8 mouse cellular contexts compared by ENCODE assay signal in genomic region chr6:38874565-38875257, GRCm38 (mm10). TPM values are rescaled to one million over a fixed set of nuclear protein-coding genes. Genes with fewer than 3 reads are reported as not detected.
A peak's percentile ranks its signal among the peaks of the same experiment; 100 is the strongest.
DNase-seq lines count a peak whose midpoint lies in the region; ATAC-seq and TF ChIP-seq lines count a peak whose summit lies in the region.

No protein-coding gene starts in this region.

- no peak for ATAC-seq in G1E (ENCODE audit: extremely low read depth, insufficient number of reproducible peaks, low FRiP score, poor library complexity, severe bottlenecking)
- no peak for ATAC-seq in hindbrain, postnatal 0 days
- no peak for ATAC-seq in lung, embryonic 14.5 days (ENCODE audit: insufficient read depth)

- H3K27ac ChIP-seq in hindbrain, postnatal 0 days: peak overlapping the region; percentile 98
- peak overlapping the region; percentile 95 for H3K27ac ChIP-seq in lung, embryonic 14.5 days (ENCODE audit: low read depth)
- peak overlapping the region; percentile 84 for H3K27ac ChIP-seq in small intestine, adult 2 months (ENCODE audit: insufficient read depth, low read depth, low read length)

- under 1% methylated on average over 23 of the region's 23 CpGs for WGBS in hindbrain, postnatal 0 days
- WGBS in lung, embryonic 14.5 days: under 1% methylated on average over 23 of the region's 23 CpGs
- WGBS in small intestine, adult 2 months: under 1% methylated on average over 23 of the region's 23 CpGs

- peak overlapping the region; percentile 62 for H3K4me2 ChIP-seq in hindbrain, postnatal 0 days (ENCODE audit: low read depth, low read length)
- peak overlapping the region; percentile 85 for H3K4me2 ChIP-seq in lung, embryonic 14.5 days

- peaks cover 29% of the 10 kb centered on the region for H3K27me3 ChIP-seq in G1E (ENCODE audit: insufficient read depth, low read length)
- H3K27me3 ChIP-seq in erythroblast, embryonic 14.5 days (ENCODE audit: control insufficient read depth): peaks cover 24% of the 10 kb centered on the region
- no peaks in the 10 kb centered on the region for H3K27me3 ChIP-seq in hindbrain, postnatal 0 days (ENCODE audit: insufficient read depth, low read length)
- H3K27me3 ChIP-seq in lung, embryonic 14.5 days (ENCODE audit: insufficient read depth, low read length): no peaks in the 10 kb centered on the region
- H3K27me3 ChIP-seq in small intestine, adult 2 months (ENCODE audit: control insufficient read depth, insufficient read depth, low read length): no peaks in the 10 kb centered on the region

- H3K9ac ChIP-seq in hindbrain, postnatal 0 days (replicated peaks; ENCODE audit: low read length): peak overlapping the region; percentile 100
- peak overlapping the region; percentile 99 for H3K9ac ChIP-seq in lung, embryonic 14.5 days

- TF ChIP-seq CTCF in G1E (IDR thresholded peaks at IDR 0.05; ENCODE audit: low read depth, low read length): no peak
- TF ChIP-seq CTCF in hindbrain, postnatal 0 days (IDR thresholded peaks at IDR 0.05; ENCODE audit: low read depth): no peak
- TF ChIP-seq CTCF in lung, embryonic 14.5 days (IDR thresholded peaks at IDR 0.05; ENCODE audit: low read depth): no peak
- no peak for TF ChIP-seq CTCF in small intestine, adult 2 months (IDR thresholded peaks at IDR 0.05; ENCODE audit: extremely low read depth, insufficient read length, insufficient replicate concordance, low read depth, low read length)

- peak overlapping the region; percentile 92 for H3K4me3 ChIP-seq in G1E (ENCODE audit: low read depth, low read length)
- peak overlapping the region; percentile 89 for H3K4me3 ChIP-seq in erythroblast, embryonic 14.5 days (replicated peaks)
- peak overlapping the region; percentile 99 for H3K4me3 ChIP-seq in hindbrain, postnatal 0 days (ENCODE audit: low read length)
- H3K4me3 ChIP-seq in lung, embryonic 14.5 days (ENCODE audit: low read depth, low read length): peak overlapping the region; percentile 99
- peak overlapping the region; percentile 84 for H3K4me3 ChIP-seq in small intestine, adult 2 months (ENCODE audit: low read depth, low read length)

- no peaks in the 10 kb centered on the region for H3K9me3 ChIP-seq in G1E (replicated peaks)
- no peaks in the 10 kb centered on the region for H3K9me3 ChIP-seq in erythroblast, embryonic 14.5 days (ENCODE audit: control insufficient read depth, low read length)
- no peaks in the 10 kb centered on the region for H3K9me3 ChIP-seq in hindbrain, postnatal 0 days (ENCODE audit: low read length)
- H3K9me3 ChIP-seq in lung, embryonic 14.5 days (ENCODE audit: low read depth, low read length): no peaks in the 10 kb centered on the region

- DNase-seq in cerebellum, postnatal 10 days: peak; percentile 27 to 45
- no peak for DNase-seq in cerebellum, adult 9-11 months
- DNase-seq in G1E (ENCODE audit: low spot score): no peak
- peak; percentile 17 for DNase-seq in hindbrain, postnatal 0 days (ENCODE audit: low spot score)
- DNase-seq in lung, embryonic 14.5 days: peak; percentile 69
- no peak for DNase-seq in layer of hippocampus, postnatal 10 days (ENCODE audit: low spot score in 2 of 2)

- peaks cover 22% of the 10 kb centered on the region for H3K36me3 ChIP-seq in G1E (replicated peaks)
- H3K36me3 ChIP-seq in erythroblast, embryonic 14.5 days (ENCODE audit: control insufficient read depth): peaks cover 57% of the 10 kb centered on the region
- H3K36me3 ChIP-seq in hindbrain, postnatal 0 days (ENCODE audit: insufficient read depth, low read length): no peaks in the 10 kb centered on the region
- H3K36me3 ChIP-seq in lung, embryonic 14.5 days (ENCODE audit: insufficient read depth): no peaks in the 10 kb centered on the region
- H3K36me3 ChIP-seq in small intestine, adult 2 months (ENCODE audit: control insufficient read depth, insufficient read depth, low read length): no peaks in the 10 kb centered on the region

- 0 out of 2 replicates have a peak, but pooled peaks have one; percentile 35 for TF ChIP-seq POLR2A in small intestine, adult 2 months (IDR thresholded peaks at IDR 0.05; ENCODE audit: low read depth, low read length)

- H3K4me1 ChIP-seq in G1E (ENCODE audit: insufficient read depth, low read depth, low read length): peaks cover 45% of the 10 kb centered on the region
- peaks cover 65% of the 10 kb centered on the region for H3K4me1 ChIP-seq in erythroblast, embryonic 14.5 days (ENCODE audit: control insufficient read depth)
- peaks cover 17% of the 10 kb centered on the region for H3K4me1 ChIP-seq in hindbrain, postnatal 0 days (ENCODE audit: insufficient read depth, low read length)
- H3K4me1 ChIP-seq in lung, embryonic 14.5 days (ENCODE audit: insufficient read depth): 0 out of 2 replicates have a peak, but pooled peaks cover 6% of the 10 kb centered on the region
- H3K4me1 ChIP-seq in small intestine, adult 2 months (ENCODE audit: control insufficient read depth, insufficient read depth, insufficient read length, low read length): peaks cover 21% of the 10 kb centered on the region; the same call in 1 of the 2 replicates

RNA-seq across cellular contexts. Expression of gene Tbxas1, which starts 0.5 kb away (rescaled TPM):
- total RNA-seq in G1E (2014; fragmentation: Nextera tagmentation) (8.1 and 13.2 TPM in 2 replicates), G1E (2017) (3.2 and 3.5 TPM in 2 replicates)
- 1.2 TPM in 2 replicates for polyA plus RNA-seq in G1E (2012)
- polyA plus RNA-seq in erythroblast, embryonic 14.5 days (2012): 0.18 and 0.19 TPM in 2 replicates
- 2.0 and 4.3 TPM in 2 replicates for total RNA-seq in hindbrain, postnatal 0 days (2014; rRNA removed)
- 2.1 and 2.4 TPM in 2 replicates for polyA plus RNA-seq in hindbrain, postnatal 0 days (2015; fragmentation: Nextera tagmentation; extraction: Ambion mirVana)
- 2.7 and 3.4 TPM in 2 replicates for polyA plus RNA-seq in lung, embryonic 14.5 days (2014; fragmentation: Nextera tagmentation; extraction: Ambion mirVana)
- polyA plus RNA-seq in small intestine, adult 2 months (2012; rRNA removed): 1.7 and 1.8 TPM in 2 replicates
- 1 to 10 TPM; 2.0 to 3.6 TPM for total RNA-seq in layer of hippocampus, postnatal 10 days (2021)

RNA-seq across cellular contexts. Expression of gene Hipk2, which starts 1.3 kb away (rescaled TPM):
- total RNA-seq in G1E (2014; fragmentation: Nextera tagmentation): 97.9 and 113 TPM in 2 replicates
- 4.6 and 5.5 TPM in 2 replicates for total RNA-seq in G1E (2017)
- polyA plus RNA-seq in G1E (2012): 37.6 and 39.6 TPM in 2 replicates
- polyA plus RNA-seq in erythroblast, embryonic 14.5 days (2012): 16.6 and 18.6 TPM in 2 replicates
- total RNA-seq in hindbrain, postnatal 0 days (2014; rRNA removed): 60.3 and 67.8 TPM in 2 replicates
- polyA plus RNA-seq in hindbrain, postnatal 0 days (2015; fragmentation: Nextera tagmentation; extraction: Ambion mirVana): 24.9 and 25.3 TPM in 2 replicates
- polyA plus RNA-seq in lung, embryonic 14.5 days (2014; fragmentation: Nextera tagmentation; extraction: Ambion mirVana): 18.2 and 20.8 TPM in 2 replicates
- 28.7 and 74.7 TPM in 2 replicates for polyA plus RNA-seq in small intestine, adult 2 months (2012; rRNA removed)
- total RNA-seq in layer of hippocampus, postnatal 10 days (2021): 10 to 100 TPM; 51.0 to 54.3 TPM

Comparison
In these comparisons a context has a peak if more than half of its experiments do, and no peak if none do; other contexts are left out.
1. DNase-seq: peak in cerebellum, postnatal 10 days (2 of 2), hindbrain, postnatal 0 days (single experiment) and lung, embryonic 14.5 days (single experiment); none in cerebellum, adult 9-11 months (single experiment), G1E (single experiment) and layer of hippocampus, postnatal 10 days (0 of 2).
2. Peak in every context shown above with its lines, with median percentiles within 50 percentile points of each other: H3K4me3 ChIP-seq and H3K27ac ChIP-seq.